Mouse (Mus musculus): ENCODE results near the gene Smok3c.

- TF ChIP-seq GATA1 (IDR thresholded peaks at IDR 0.05; ENCODE audit: borderline replicate concordance, low read length) (no peak), FLI1 (IDR thresholded peaks at IDR 0.05; ENCODE audit: low read length) (no peak)
These were observed 27.5 kb downstream of the Smok3c start for GRCm38 (mm10) chr5:138080456-138080855.

All from megakaryocyte, embryonic 14.5 days (primary cell).